Mouse (Mus musculus): ENCODE data around the gene Nostrin. TPM values are rescaled to one million over a fixed set of nuclear protein-coding genes. Genes with fewer than 3 reads are reported as not detected.

The Nostrin gene
- total and polyA plus RNA-seq, 3 experiments, result 0.47 TPM; not detected in 2

DNA sequence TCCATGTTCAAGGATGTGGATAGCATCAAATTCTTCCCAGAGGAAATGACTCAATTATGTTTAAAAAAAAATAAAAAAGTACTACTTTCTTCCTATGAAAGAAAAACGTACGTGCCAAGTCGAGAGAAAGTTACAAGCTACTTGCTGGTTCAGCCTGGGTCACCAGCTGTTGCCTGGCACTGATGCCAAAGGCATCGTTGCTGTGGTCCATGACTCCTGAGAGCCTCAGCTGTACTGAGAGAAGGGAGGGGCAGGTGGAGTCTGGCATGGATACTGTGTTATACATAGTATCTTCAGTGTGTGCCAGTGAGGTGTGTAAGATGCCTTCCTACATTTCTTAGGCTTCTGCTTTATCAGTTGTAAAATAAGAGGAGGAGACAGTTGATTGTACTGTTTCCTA is 3.2 kb downstream of the Nostrin start:
- no peak overlapping the region for H3K9ac ChIP-seq (ENCODE audit: control insufficient read depth, low read depth, low read length, poor library complexity, severe bottlenecking)
- no peaks in the 10 kb centered on the region for H3K9me3 ChIP-seq (replicated peaks; ENCODE audit: insufficient read depth, low read length)
- H3K79me2 ChIP-seq (ENCODE audit: control insufficient read depth, insufficient read depth, low read length, poor library complexity), result no peaks in the 10 kb centered on the region
- H3K4me1 ChIP-seq (ENCODE audit: control insufficient read depth in 1 of 2, insufficient read depth in 2 of 2, low read length in 2 of 2), result no peaks in the 10 kb centered on the region
- no peak for DNase-seq (ENCODE audit: low read depth, low spot score)
- H3K36me3 ChIP-seq (ENCODE audit: control insufficient read depth in 1 of 2, insufficient read depth in 2 of 2, low read length in 2 of 2), result no peaks in the 10 kb centered on the region
- H3K4me3 ChIP-seq (ENCODE audit: control insufficient read depth in 1 of 2, insufficient read depth in 1 of 2, low read depth in 2 of 2, low read length in 2 of 2), result no peak overlapping the region
- no peak overlapping the region for H3K27ac ChIP-seq (ENCODE audit: control insufficient read depth, low read depth, low read length)
- no peaks in the 10 kb centered on the region for H3K27me3 ChIP-seq (ENCODE audit: control insufficient read depth in 1 of 2, insufficient read depth in 2 of 2, low read length in 2 of 2)
- no peak for TF ChIP-seq NELFE (IDR thresholded peaks at IDR 0.05; ENCODE audit: low read depth, low read length)

DNA sequence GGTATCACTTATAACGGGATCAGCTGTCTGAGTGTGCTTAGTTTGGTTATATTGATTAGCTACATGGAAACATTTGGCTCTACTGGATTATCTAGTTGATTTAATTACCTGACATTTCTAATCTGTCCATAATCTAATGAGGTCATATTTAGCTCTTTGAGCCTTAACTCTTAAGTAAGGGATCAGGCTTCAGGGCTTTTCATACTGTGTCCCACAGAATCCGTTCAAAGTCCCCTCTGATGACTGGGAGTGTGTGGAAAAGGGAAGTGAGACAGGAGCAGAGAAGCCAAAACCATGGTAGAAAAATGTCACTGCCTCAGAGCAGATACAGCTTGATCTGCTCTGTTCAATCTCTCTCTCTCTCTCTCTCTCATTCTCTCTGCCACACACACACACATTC is 4.6 kb downstream of the Nostrin start:
- no peak overlapping the region for H3K9ac ChIP-seq (ENCODE audit: control insufficient read depth, low read depth, low read length, poor library complexity, severe bottlenecking)
- H3K36me3 ChIP-seq (ENCODE audit: control insufficient read depth in 1 of 2, insufficient read depth in 2 of 2, low read length in 2 of 2), result no peaks in the 10 kb centered on the region
- no peaks in the 10 kb centered on the region for H3K79me2 ChIP-seq (ENCODE audit: control insufficient read depth, insufficient read depth, low read length, poor library complexity)
- H3K27ac ChIP-seq (ENCODE audit: control insufficient read depth, low read depth, low read length), result no peak overlapping the region
- no peak for DNase-seq (ENCODE audit: low read depth, low spot score)
- no peaks in the 10 kb centered on the region for H3K9me3 ChIP-seq (replicated peaks; ENCODE audit: insufficient read depth, low read length)
- no peak for TF ChIP-seq JUND (IDR thresholded peaks at IDR 0.05; ENCODE audit: low read depth, low read length)
- no peak for TF ChIP-seq ELF1 (IDR thresholded peaks at IDR 0.05; ENCODE audit: low read depth, low read length)
- no peak for TF ChIP-seq CHD2 (IDR thresholded peaks at IDR 0.05; ENCODE audit: low read length)
- no peak for TF ChIP-seq KAT2A (conservative IDR thresholded peaks at IDR 0.05; ENCODE audit: low read depth, low read length)
- no peak for TF ChIP-seq MXI1 (IDR thresholded peaks at IDR 0.05; ENCODE audit: low read depth, low read length)
- no peak for TF ChIP-seq ZKSCAN1 (IDR thresholded peaks at IDR 0.05; ENCODE audit: low read depth, low read length)
- no peak for TF ChIP-seq HCFC1 (IDR thresholded peaks at IDR 0.05; ENCODE audit: low read depth, low read length)
- no peak for TF ChIP-seq BHLHE40 (IDR thresholded peaks at IDR 0.05; ENCODE audit: borderline replicate concordance, low read depth, low read length)
- TF ChIP-seq ETS1 (IDR thresholded peaks at IDR 0.05; ENCODE audit: low read depth, low read length), result no peak
- no peak for TF ChIP-seq MYB (IDR thresholded peaks at IDR 0.05; ENCODE audit: low read depth, low read length)
- TF ChIP-seq CHD1 (IDR thresholded peaks at IDR 0.05; ENCODE audit: low read depth, low read length), result no peak
- TF ChIP-seq NELFE (IDR thresholded peaks at IDR 0.05; ENCODE audit: low read depth, low read length), result no peak
- no peak for TF ChIP-seq SMC3 (IDR thresholded peaks at IDR 0.05; ENCODE audit: low read depth, low read length)
- no peak for TF ChIP-seq RCOR1 (IDR thresholded peaks at IDR 0.05; ENCODE audit: low read depth, low read length)
- no peak for TF ChIP-seq MYC (IDR thresholded peaks at IDR 0.05; ENCODE audit: low read depth, low read length)
- TF ChIP-seq ZMIZ1 (IDR thresholded peaks at IDR 0.05; ENCODE audit: low read depth, low read length), result no peak
- no peak for TF ChIP-seq ZNF384 (IDR thresholded peaks at IDR 0.05; ENCODE audit: low read depth, low read length)
- no peak for TF ChIP-seq MEF2A (IDR thresholded peaks at IDR 0.05; ENCODE audit: extremely low read depth, insufficient replicate concordance, low read depth, low read length, poor library complexity, severe bottlenecking)
- no peak for TF ChIP-seq ZC3H11A (IDR thresholded peaks at IDR 0.05; ENCODE audit: low read depth, low read length)
- no peak for TF ChIP-seq TBP (IDR thresholded peaks at IDR 0.05; ENCODE audit: low read depth, low read length)
- H3K4me3 ChIP-seq (ENCODE audit: control insufficient read depth in 1 of 2, insufficient read depth in 1 of 2, low read depth in 2 of 2, low read length in 2 of 2), result no peak overlapping the region
- no peaks in the 10 kb centered on the region for H3K4me1 ChIP-seq (ENCODE audit: control insufficient read depth in 1 of 2, insufficient read depth in 2 of 2, low read length in 2 of 2)
- H3K27me3 ChIP-seq (ENCODE audit: control insufficient read depth in 1 of 2, insufficient read depth in 2 of 2, low read length in 2 of 2), result no peaks in the 10 kb centered on the region
